Mouse (Mus musculus): ENCODE data around the gene Cox19.
A peak's percentile ranks its signal among the peaks of the same experiment; 100 is the strongest.

The Cox19 gene

GRCm38 (mm10) chr5:139294089-139294488 is 57.1 kb downstream of the Cox19 start:
- no peak for DNase-seq (ENCODE audit: low spot score)

- peak; percentile 22 for DNase-seq (ENCODE audit: low spot score)
Measured at GRCm38 (mm10) chr5:139291811-139292560, 59.2 kb downstream of the Cox19 start.

- no peak for DNase-seq (ENCODE audit: low spot score)
Measured at GRCm38 (mm10) chr5:139290467-139291259, 60.6 kb downstream of the Cox19 start.

- DNase-seq (ENCODE audit: low spot score): no peak
Measured at GRCm38 (mm10) chr5:139288591-139288990, 62.6 kb downstream of the Cox19 start.

GRCm38 (mm10) chr5:139287787-139288186 is 63.4 kb downstream of the Cox19 start:
- no peak for DNase-seq (ENCODE audit: low spot score)

- no peak for DNase-seq (ENCODE audit: low spot score)
Measured at GRCm38 (mm10) chr5:139287099-139287498, 64.1 kb downstream of the Cox19 start.

Measured in adipocyte (in vitro differentiated cells).